Comparison of ENCODE assay signal across 15 mouse cellular contexts in genomic region chr9:27951110-27951509, GRCm38 (mm10).
"Had no signal": no experiment of that assay in that cellular context is flagged by ENCODE, and none has a peak within 500 bp of the region (broad histone marks: within the 10 kb centered on the region; RNA-seq: fewer than 3 reads in every experiment).

No protein-coding gene starts in this region.

- ATAC-seq: midbrain, embryonic 15.5 days had no signal

- H3K4me1 ChIP-seq: limb, embryonic 13.5 days had no signal

- H3K27me3 ChIP-seq: midbrain, embryonic 15.5 days; neural tube, embryonic 12.5 days had no signal

- H3K4me2 ChIP-seq: limb, embryonic 13.5 days; midbrain, embryonic 11.5 days; midbrain, embryonic 15.5 days; neural tube, embryonic 12.5 days had no signal

- DNase-seq: kidney, adult 11 months; kidney, adult 9 months; kidney, postnatal 36 days; left cerebral cortex, postnatal 4 days; lung, adult 18-20 months; lung, postnatal 4 days; right cerebral cortex, adult 18-20 months; right cerebral cortex, postnatal 25 days; thymus, postnatal 4 days had no signal

- H3K36me3 ChIP-seq: limb, embryonic 13.5 days; midbrain, embryonic 15.5 days; neural tube, embryonic 12.5 days had no signal

- H3K27ac ChIP-seq: kidney, postnatal 0 days; limb, embryonic 13.5 days; liver, embryonic 14.5 days; midbrain, embryonic 15.5 days; neural tube, embryonic 12.5 days had no signal

- H3K9ac ChIP-seq: limb, embryonic 13.5 days; liver, embryonic 14.5 days; midbrain, embryonic 15.5 days; neural tube, embryonic 12.5 days had no signal

- H3K4me3 ChIP-seq: limb, embryonic 13.5 days; midbrain, embryonic 15.5 days; neural tube, embryonic 12.5 days had no signal

- H3K9me3 ChIP-seq: limb, embryonic 13.5 days; midbrain, embryonic 15.5 days; neural tube, embryonic 12.5 days had no signal
